Mouse (Mus musculus) small intestine, adult 2 months (tissue): ENCODE measurements around the gene Ppp2r5b.

Experiments
- CTCF ChIP-seq: fragments of 200-500 bp; IDR thresholded peaks from 2 replicates; pipeline ENCODE4 v1.5.1; 2012; ENCODE audit warnings: low read depth, mild to moderate bottlenecking, control low read depth, inconsistent platforms, low read length, moderate library complexity, mixed read lengths; ENCODE audit not compliant: insufficient replicate concordance, insufficient read length; ENCODE audit errors: extremely low read depth
- POLR2A ChIP-seq: fragments of 200-500 bp; IDR thresholded peaks from 2 replicates; pipeline ENCODE4 v1.6.1; 2012; ENCODE audit warnings: low read depth, mild to moderate bottlenecking, control low read depth, inconsistent platforms, low read length, moderate library complexity

- TF ChIP-seq CTCF (no peak), POLR2A (no peak)
These were observed 38.4 kb upstream of the Ppp2r5b start for GRCm38 (mm10) chr19:6273998-6274608.
